Mouse (Mus musculus): Measurements from ENCODE around the gene Zfp692. TPM values are rescaled to one million over a fixed set of nuclear protein-coding genes. Genes with fewer than 3 reads are reported as not detected.

Zfp692 gene
- polyA plus RNA-seq (2017; shearing (Covaris generic)) = 10 to 100 TPM; 25.6 to 28.0 TPM

DNA sequence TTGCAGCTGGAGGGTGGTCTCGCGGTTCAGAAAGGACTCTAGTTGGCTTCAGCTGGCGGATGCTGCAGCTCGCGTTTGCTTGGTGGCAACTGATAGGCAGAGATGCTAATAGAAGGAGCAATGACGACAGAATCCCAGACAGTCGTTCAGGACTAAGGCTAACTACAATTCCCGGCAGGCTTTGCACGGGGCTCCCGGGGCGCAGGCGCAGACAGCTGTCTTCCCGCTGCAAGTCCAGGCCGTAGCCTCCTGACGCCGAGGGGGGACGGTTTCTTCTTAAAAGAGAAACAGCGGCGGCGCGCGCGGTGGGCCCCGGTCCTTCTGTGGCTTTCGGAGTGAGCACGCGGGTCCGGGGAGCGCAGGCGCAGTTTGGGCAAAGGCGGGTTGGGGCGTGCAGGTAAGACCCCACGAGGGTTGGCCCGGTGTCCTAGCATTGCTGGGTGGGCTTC lies at the start of gene Zfp692:
Gene Zfp692, plus strand, starts transcription at position 210 of the 449 bp plus-strand sequence.

DNA sequence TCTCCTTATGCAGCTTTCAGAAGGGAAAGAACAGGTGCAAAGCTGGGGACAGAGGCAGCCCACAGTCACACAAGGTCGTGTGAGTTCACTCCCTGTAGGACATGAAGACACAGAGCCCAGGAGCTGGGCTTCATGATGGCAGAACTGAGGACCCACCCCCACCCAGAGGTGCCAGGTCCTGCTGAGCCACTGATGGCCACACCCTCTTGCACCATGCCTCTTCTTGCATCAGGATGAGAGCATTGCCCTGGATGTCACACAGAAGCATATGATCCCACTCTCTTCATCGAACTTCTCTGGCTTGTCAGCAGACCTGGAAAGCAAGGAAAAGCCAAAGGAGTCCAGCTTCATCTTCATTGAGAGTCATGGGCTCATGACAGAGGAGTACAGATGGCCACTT lies 32.3 kb upstream of the Zfp692 start, which contains the start of gene 4930438A08Rik:
Gene 4930438A08Rik, plus strand, starts transcription at position 228 of the 400 bp plus-strand sequence.

DNA sequence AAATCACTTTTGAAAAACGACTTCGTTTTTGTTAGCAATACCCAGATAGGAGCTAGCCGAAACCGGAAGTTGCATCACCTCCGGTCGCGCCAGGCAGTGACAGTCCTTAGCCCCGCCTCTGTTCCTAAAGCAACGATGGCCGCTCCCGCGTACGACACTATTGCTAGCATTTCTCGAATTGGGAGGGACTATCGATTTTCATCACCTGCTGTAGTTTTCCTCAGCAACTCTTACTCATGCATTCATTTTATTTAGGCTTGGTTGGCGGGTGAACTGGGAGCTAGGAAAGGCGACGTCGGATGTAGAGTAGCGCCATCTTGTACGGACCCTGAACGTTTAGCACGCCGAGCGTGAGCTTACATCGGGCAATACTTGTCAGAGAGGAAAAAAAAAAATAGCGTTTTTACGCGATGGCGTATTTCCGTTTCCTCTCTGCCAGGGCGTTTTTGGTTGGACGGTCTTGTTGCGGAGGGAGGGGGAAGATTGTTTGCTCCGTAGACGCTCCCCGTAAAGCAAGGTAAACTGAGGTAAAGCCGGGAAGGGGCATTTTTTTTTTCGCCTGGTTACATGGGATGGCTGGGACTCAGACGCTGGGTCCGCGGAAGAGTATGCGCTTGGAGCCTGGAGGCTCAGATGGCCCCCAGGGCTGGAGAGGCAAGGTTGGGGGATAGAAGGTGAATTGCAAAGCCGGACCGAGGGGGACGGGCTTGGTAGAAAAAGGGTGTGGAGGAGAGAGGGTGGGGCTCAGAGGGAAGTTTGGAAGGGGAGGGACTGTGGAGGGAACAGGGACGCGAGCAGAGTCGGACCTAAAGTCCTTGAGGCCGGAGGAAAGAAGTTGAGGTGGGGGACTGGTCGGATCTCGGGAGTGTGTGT lies 23.6 kb downstream of the Zfp692 start, which contains the start of the genes Zfp672 and Sh3bp5l:
Gene Zfp672, minus strand, starts transcription at position 64 of the 873 bp plus-strand sequence.
Gene Sh3bp5l, plus strand, starts transcription at position 449 of the 873 bp plus-strand sequence.

Other genes with a start within 250 kb of the Zfp692 start
- gene Gm12248, start 213.9 kb upstream of the Zfp692 start, polyA plus RNA-seq (2017; shearing (Covaris generic)) = not detected
- 100 to 1,000 TPM in 1 of 2 experiments, 10 to 100 TPM in 1; 97.5 to 111 TPM for gene Cnot8, start 202.9 kb upstream of the Zfp692 start, polyA plus RNA-seq (2017; shearing (Covaris generic))
- gene Gemin5, start 138.5 kb upstream of the Zfp692 start, polyA plus RNA-seq (2017; shearing (Covaris generic)) = 10 to 100 TPM; 12.4 to 17.4 TPM
- 10 to 100 TPM; 51.1 to 66.0 TPM for gene Mrpl22, start 135.4 kb upstream of the Zfp692 start, polyA plus RNA-seq (2017; shearing (Covaris generic))
- 100 to 1,000 TPM; 514 to 718 TPM for gene Igtp, start 107.5 kb upstream of the Zfp692 start, polyA plus RNA-seq (2017; shearing (Covaris generic))
- 100 to 1,000 TPM in 1 of 2 experiments, 10 to 100 TPM in 1; 52.4 to 106 TPM for gene Irgm2, start 107.5 kb upstream of the Zfp692 start, polyA plus RNA-seq (2017; shearing (Covaris generic))
- not detected for gene 4930438A08Rik, start 32.3 kb upstream of the Zfp692 start, polyA plus RNA-seq (2017; shearing (Covaris generic))
- 10 to 100 TPM; 29.7 to 51.5 TPM for gene Zfp672, start 23.3 kb downstream of the Zfp692 start, polyA plus RNA-seq (2017; shearing (Covaris generic))
- gene Sh3bp5l, start 23.7 kb downstream of the Zfp692 start, polyA plus RNA-seq (2017; shearing (Covaris generic)) = 10 to 100 TPM; 11.3 to 19.7 TPM
- under 1 TPM in 1 of 2 experiments, not detected in 1; 0.21 TPM for gene Lypd8, start 72.0 kb downstream of the Zfp692 start, polyA plus RNA-seq (2017; shearing (Covaris generic))
- not detected for gene 1810065E05Rik, start 114.0 kb downstream of the Zfp692 start, polyA plus RNA-seq (2017; shearing (Covaris generic))
- under 1 TPM in 1 of 2 experiments, not detected in 1; 0.12 TPM for gene Gm12253, start 125.5 kb downstream of the Zfp692 start, polyA plus RNA-seq (2017; shearing (Covaris generic))
- gene Lypd9, start 145.9 kb downstream of the Zfp692 start, polyA plus RNA-seq (2017; shearing (Covaris generic)) = not detected
- gene Olfr30, start 155.2 kb downstream of the Zfp692 start, polyA plus RNA-seq (2017; shearing (Covaris generic)) = not detected
- under 1 TPM in 1 of 2 experiments, not detected in 1; 0.10 TPM for gene Olfr332, start 185.5 kb downstream of the Zfp692 start, polyA plus RNA-seq (2017; shearing (Covaris generic))
- gene Olfr331, start 195.5 kb downstream of the Zfp692 start, polyA plus RNA-seq (2017; shearing (Covaris generic)) = not detected
- gene Olfr330, start 227.8 kb downstream of the Zfp692 start, polyA plus RNA-seq (2017; shearing (Covaris generic)) = not detected
- gene Olfr329-ps, start 239.4 kb downstream of the Zfp692 start, polyA plus RNA-seq (2017; shearing (Covaris generic)) = not detected
- not detected for gene Olfr328, start 248.6 kb downstream of the Zfp692 start, polyA plus RNA-seq (2017; shearing (Covaris generic))

Measured in activated CD4-positive, CD25-positive, alpha-beta regulatory T cell (primary cell).